Mouse (Mus musculus) testis, postnatal 10 days (tissue): ENCODE results near the gene Irf9.
A peak's percentile ranks its signal among the peaks of the same experiment; 100 is the strongest.

Experiments used
- DNase-seq: peaks from one replicate; pipeline ENCODE4 v3.0.0; 2021; ENCODE audit warnings: low spot score

Irf9 gene

GRCm38 (mm10) chr14:55614565-55615178 is 11.3 kb downstream of the Irf9 start:
- DNase-seq: no peak

DNA sequence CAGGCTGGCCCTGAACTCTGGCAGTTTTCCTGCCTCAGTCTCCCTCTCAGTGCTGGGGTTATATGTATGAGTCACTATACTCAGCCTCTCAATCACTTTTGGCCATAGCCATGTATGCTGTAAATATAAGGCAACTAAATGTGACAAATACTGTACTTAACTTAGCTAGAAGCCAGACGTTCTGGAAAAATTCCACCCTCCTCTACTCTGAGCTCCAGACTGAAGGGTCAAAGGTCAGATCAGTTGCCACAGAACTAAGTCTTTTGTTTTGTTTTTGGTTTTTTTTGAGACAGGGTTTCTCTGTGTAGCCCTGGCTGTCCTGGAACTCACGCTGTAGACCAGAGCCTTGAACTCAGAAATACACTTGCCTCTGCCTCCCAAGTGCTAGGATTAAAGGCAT is 12.5 kb downstream of the Irf9 start:
- no peak for DNase-seq

DNA sequence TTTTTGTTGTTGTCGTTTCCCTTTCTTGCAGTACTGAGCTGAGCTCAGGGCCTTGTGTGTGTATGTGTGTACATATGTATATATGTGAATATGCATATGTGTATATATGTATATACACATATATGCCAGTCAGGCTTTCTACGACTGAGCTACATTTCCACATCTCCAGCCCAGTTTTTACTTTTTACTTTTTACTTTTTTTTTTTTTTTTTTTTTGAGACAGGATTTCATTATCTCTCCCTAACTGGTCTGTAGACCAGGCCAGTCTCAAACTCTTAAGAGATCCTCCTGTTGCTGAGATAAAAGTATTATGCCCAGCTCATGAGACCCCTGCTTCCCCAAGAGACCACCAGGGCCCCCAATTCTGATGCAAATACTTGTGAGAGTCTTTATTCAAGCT is 13.5 kb downstream of the Irf9 start:
- DNase-seq: no peak

DNA sequence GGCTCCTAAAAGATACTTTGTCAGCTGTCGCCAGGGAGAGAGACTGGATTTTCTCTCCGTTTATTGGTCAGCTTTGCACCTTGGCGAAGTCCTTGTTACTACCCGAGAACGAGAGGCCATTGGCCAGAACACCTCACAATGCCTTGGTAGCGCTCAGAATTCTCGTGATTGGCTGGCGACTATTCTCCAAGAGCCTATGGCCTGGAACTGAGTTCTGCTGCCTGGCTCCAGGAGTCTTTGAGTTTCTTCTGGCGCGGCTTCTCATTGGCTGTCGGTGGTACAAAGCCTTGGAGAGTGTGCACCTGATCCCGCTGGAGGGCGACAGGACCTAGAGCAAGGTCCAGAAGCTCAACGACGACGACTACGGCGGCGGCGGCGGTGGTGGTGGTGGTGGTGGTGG is 14.5 kb downstream of the Irf9 start, which contains the start of gene Rec8:
Gene Rec8, plus strand, starts transcription at position 216 of the 400 bp plus-strand sequence.
- DNase-seq: no peak

DNA sequence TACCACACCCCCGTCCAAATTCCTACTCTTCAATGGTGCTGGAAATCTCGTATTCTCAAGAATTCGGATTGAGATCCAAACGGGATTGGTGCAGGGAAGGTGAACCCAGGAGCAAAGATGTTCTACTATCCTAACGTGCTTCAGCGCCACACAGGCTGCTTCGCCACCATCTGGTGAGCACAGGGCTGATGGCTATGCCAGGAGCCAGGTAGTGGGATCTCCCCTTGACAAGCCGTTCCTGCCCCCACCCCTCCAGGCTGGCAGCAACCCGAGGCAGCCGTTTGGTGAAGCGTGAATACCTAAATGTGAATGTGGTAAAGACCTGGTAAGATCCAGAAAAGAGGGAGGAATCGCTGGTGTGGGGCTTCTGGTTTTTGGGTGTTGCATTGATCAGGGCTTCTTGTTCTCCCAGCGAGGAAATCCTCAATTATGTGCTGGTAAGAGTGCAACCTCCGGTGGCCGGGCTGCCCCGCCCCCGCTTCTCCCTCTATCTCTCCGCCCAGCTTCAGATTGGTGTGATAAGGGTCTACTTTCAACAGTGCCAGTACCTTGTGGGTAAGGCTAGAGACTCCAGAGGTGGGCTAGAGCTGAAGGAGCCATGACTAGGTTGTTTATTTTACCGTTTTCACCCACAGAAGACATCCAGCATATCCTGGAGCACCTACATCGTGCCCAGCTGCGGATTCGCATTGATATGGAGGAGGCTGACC is 15.3 kb downstream of the Irf9 start:
- no peak for DNase-seq

DNA sequence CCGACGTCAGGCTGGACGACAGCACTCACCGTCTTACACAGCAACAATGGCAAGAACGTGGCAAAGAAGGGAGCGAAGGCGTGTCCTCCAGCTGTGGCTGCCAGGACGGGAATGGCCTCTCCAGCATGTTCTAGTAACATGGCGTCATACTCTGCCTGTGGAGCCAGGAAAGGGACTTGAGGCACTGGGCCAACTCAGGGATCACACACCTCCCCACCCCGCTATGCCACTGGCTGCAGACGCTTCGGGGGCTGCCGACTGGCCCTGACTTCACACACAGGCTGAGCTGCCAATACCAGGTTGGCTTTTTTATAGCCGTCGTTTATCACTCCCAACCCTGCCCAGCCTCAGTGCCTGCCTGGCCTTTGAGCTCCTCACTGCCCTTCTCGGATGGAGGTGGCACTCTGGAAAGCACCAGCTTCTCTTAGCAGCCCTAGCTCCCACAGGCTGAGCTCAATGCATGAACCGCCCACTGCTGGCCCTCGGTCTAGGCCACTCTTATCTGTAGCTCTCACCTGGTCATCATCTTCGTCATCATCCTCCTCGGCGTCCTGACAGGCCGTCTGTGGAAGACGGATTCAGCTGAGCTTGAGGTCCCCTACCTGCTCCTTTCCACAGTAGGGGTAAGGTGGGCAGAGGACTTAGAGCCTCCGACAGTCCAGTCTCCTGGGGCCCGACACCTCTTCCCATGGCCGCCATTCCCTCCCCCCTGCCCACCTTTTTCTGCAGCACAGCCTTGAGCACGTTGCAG is 24.9 kb downstream of the Irf9 start:
- DNase-seq: no peak

GRCm38 (mm10) chr14:55629312-55629711 is 25.9 kb downstream of the Irf9 start:
- DNase-seq: peak; percentile 79

GRCm38 (mm10) chr14:55634874-55635522 is 31.6 kb downstream of the Irf9 start:
- peak; percentile 58 for DNase-seq

DNA sequence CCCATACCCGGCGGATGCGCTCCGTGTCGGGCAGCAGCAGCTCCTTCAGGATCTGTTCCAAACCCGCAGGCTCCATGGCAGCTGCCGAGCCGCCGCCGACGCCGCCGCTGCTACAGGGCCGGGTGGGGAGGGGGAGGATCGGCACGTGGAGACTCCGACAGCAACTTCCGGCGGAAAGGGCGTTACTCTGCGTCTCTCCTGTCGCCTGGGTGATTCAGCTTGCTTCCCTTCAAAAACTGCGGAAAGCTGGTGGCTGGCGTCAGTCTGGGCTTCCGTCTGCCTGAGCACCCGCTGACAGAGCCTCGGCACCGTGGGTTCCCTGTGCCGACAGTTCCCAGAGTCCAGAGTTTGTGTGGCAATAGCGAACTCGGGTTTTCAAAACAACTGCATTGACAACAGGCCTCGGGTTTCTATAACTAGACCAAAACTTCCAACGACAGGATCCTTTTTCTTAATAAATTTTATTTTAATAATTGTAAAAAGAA is 32.2 kb downstream of the Irf9 start, which contains the start of gene Ipo4:
Gene Ipo4, minus strand, starts transcription at position 435 of the 485 bp plus-strand sequence.
- DNase-seq: peak; percentile 85

- DNase-seq: no peak
Observed at GRCm38 (mm10) chr14:55637795-55638194, 34.4 kb downstream of the Irf9 start, which contains the start of gene Gm49378. Gene Gm49378, minus strand, starts transcription at chr14:55637895.

GRCm38 (mm10) chr14:55640816-55641215 is 37.4 kb downstream of the Irf9 start:
- DNase-seq: no peak

DNA sequence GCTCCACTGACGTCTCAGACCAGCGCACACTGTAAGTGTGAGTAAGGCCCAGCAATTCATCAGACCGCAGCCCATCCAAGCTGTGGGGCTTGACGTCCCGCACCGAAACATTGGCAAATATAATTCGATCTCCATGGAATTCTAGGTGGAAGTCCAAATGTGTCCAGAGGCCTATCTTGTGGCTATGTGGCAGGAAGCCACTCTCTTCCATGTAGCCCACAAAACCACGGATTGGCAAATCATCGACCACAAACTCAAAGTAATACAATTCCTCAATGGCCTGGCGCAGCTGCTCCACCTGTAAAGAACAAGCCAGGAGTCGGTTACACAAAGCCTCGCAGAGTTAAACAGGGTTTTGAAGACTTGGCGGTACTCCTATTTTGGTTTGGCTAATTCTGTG is 37.9 kb downstream of the Irf9 start:
- no peak for DNase-seq

DNA sequence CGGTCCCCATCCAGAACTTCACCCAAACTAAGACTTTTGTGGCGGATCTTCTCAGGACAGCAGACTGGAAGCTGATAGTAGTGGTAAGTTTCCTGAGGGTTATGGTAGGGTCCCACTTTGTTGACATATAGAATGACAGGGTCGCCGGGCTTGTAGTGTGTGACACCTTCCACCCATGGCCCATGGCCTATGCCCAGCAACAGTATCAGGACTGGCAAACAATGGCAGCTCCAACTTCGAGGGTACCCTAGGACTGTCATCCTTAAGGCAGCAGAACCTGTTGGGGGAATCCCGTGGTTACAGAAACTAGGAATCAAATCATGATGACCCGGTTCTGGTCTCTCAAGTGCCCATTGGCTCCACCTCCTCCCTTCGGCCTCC is 39.3 kb downstream of the Irf9 start:
- no peak for DNase-seq

- peak; percentile 87 for DNase-seq
Observed at GRCm38 (mm10) chr14:55643060-55643907, 39.9 kb downstream of the Irf9 start, which contains the start of gene Tm9sf1. Gene Tm9sf1, minus strand, starts transcription at chr14:55643806.

GRCm38 (mm10) chr14:55644261-55644888 is 41.0 kb downstream of the Irf9 start:
- DNase-seq: no peak

DNA sequence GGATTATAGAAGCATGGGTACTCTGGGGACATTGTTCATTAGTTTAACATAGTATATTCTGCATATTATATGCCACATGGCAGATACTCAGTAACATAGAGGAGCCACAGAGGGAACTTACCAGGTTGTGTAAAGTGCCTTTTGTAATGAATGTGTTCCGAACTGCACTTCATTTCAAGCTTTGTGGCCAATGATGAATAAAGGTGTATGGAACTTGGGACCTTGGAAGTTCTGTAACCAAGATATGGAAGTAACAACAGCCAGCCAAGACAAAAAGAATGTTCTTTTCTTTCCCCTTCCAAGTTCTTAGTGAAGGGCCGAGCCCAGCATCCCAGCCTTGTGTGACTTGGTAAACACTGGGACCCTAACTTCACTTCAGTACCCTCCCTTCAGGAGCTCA is 46.5 kb downstream of the Irf9 start, which contains the start of gene Tssk4:
Gene Tssk4, plus strand, starts transcription at position 301 of the 400 bp plus-strand sequence.
- DNase-seq: no peak

- DNase-seq: no peak
Observed at GRCm38 (mm10) chr14:55651528-55651927, 48.2 kb downstream of the Irf9 start.

GRCm38 (mm10) chr14:55656935-55657334 is 53.6 kb downstream of the Irf9 start:
- DNase-seq: no peak

DNA sequence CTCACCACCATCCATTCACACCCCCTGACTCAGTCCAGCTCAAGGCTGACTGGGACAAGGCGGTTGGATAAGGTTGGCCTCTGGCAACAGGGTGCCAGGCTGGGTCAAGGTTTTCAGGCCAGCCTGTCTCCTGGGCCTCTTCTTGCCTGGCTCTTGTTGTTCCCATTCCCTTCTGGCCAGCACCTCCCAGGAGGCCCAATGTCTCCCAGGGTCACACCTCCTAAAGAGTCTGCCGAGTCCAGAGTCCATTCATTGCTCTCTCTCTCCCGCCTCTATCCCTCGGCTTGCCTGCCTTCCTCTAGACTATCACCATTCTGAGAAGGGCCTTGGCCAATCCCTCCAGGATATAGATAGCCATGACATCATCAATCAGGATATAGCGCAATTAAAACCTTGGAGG is 54.6 kb downstream of the Irf9 start:
- no peak for DNase-seq
